Mouse (Mus musculus): ENCODE measurements at regions not wholly inside any gene's neighbourhood (a gene's known extent, or its start where the extent isn't known, plus 50 kb on each side); places are given as distances from the start of the nearest gene placed in this dataset.

GRCm38 (mm10) chr2:75064406-75065115 is 239.0 kb downstream of the Mtx2 start:
- no peak for DNase-seq

- DNase-seq, result no peak
Observed at GRCm38 (mm10) chr2:75065304-75065703, 239.7 kb downstream of the Mtx2 start.

- DNase-seq, result no peak
Observed at GRCm38 (mm10) chr2:75069321-75069720, 243.7 kb downstream of the Mtx2 start.

GRCm38 (mm10) chr2:75072021-75072420 is 246.4 kb downstream of the Mtx2 start:
- no peak for DNase-seq

GRCm38 (mm10) chr2:75072471-75072870 is 246.9 kb downstream of the Mtx2 start:
- DNase-seq, result no peak

- DNase-seq, result no peak
Observed at GRCm38 (mm10) chr2:75073178-75073577, 247.6 kb downstream of the Mtx2 start.

- no peak for DNase-seq
Observed at GRCm38 (mm10) chr2:75087164-75087563, 261.6 kb downstream of the Mtx2 start.

- DNase-seq, result no peak
Observed at GRCm38 (mm10) chr2:75089186-75089585, 263.6 kb downstream of the Mtx2 start.

GRCm38 (mm10) chr2:75089616-75090015 is 264.0 kb downstream of the Mtx2 start:
- no peak for DNase-seq

GRCm38 (mm10) chr2:75090439-75090838 is 264.8 kb downstream of the Mtx2 start:
- no peak for DNase-seq

GRCm38 (mm10) chr2:75101501-75101900 is 275.9 kb downstream of the Mtx2 start:
- DNase-seq, result no peak

- no peak for DNase-seq
Observed at GRCm38 (mm10) chr2:75112751-75113150, 287.1 kb downstream of the Mtx2 start.

GRCm38 (mm10) chr2:75114375-75114774 is 288.8 kb downstream of the Mtx2 start:
- DNase-seq, result no peak

- DNase-seq, result no peak
Observed at GRCm38 (mm10) chr2:75118348-75118926, 292.8 kb downstream of the Mtx2 start.

- DNase-seq, result no peak
Observed at GRCm38 (mm10) chr2:75119599-75119998, 294.0 kb downstream of the Mtx2 start.

- no peak for DNase-seq
Observed at GRCm38 (mm10) chr2:75133298-75134080, 307.9 kb downstream of the Mtx2 start.

GRCm38 (mm10) chr2:75136618-75137017 is 311.0 kb downstream of the Mtx2 start:
- DNase-seq, result no peak

- DNase-seq, result peak in 1 of 2 experiments; percentile 4
Observed at GRCm38 (mm10) chr2:75137133-75137982, 311.8 kb downstream of the Mtx2 start.

- peak; percentile 12 to 48 for DNase-seq
Observed at GRCm38 (mm10) chr2:75137983-75138745, 312.6 kb downstream of the Mtx2 start.

GRCm38 (mm10) chr2:75138746-75139060 is 313.1 kb downstream of the Mtx2 start:
- no peak for DNase-seq

GRCm38 (mm10) chr2:75139544-75139943 is 313.9 kb downstream of the Mtx2 start:
- no peak for DNase-seq

GRCm38 (mm10) chr2:75142675-75143074 is 317.1 kb downstream of the Mtx2 start:
- no peak for DNase-seq
